Mouse (Mus musculus): ENCODE results near the gene Wdr72. TPM values are rescaled to one million over a fixed set of nuclear protein-coding genes. Genes with fewer than 3 reads are reported as not detected.
A peak's percentile ranks its signal among the peaks of the same experiment; 100 is the strongest.

The Wdr72 gene
- polyA plus RNA-seq (2015; fragmentation: Nextera tagmentation; extraction: Ambion mirVana): 1.3 and 1.4 TPM in 2 replicates

DNA sequence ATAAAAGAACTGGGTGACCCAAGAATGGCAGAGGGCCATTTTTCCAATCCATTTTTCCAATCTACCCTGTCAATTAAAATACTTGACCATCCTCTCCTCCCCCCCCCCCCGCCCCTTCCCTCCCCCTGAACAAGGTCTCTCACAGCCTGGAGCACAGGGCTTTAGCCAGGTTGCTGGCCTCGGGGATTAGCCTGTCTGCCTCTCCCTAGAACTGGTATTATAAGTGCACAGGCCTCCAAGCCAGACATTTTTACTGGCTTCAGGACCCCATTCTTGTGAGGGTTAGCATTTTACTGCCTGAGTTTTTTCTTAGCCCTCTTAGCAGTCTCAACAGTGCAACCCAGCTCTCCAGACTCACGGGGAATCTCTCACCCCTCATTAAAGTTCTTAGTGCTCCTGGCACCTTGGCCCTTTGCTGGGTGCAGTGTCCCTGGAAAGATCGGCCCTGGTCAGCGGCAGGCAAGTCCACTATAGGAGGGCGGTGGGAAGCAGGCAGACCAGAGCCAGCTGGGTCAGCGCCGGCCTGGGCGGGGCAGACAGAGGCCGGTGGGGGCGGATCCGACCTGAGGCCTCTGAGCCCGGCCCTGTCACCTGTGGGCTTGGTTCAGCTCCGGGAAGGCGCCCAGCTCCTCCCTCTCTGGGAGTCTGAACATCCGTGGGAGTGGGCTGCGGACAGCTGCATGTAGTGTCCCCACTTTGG, at the start of gene Wdr72:
Gene Wdr72 (plus strand): TSS at position 596 of the 700 bp plus-strand sequence.
- Histone ChIP-seq H3K9me3 (replicated peaks) (no peaks in the 10 kb centered on the region), H3K27me3 (no peaks in the 10 kb centered on the region), H3K9ac (0 out of 2 replicates have a peak within 1 kb of the TSS, but pooled peaks have one; percentile 22), H3K4me2 (peak within 1 kb of the TSS; percentile 78), H3K4me1 (peaks cover 8% of the 10 kb centered on the region), H3K4me3 (replicated peaks) (peak within 1 kb of the TSS; percentile 45), H3K27ac (no peak within 1 kb of the TSS), H3K36me3 (no peaks in the 10 kb centered on the region)
- 1% methylated on average over 16 of the region's 17 CpGs for WGBS
- ATAC-seq (replicated peaks; ENCODE audit: low FRiP score): peak; percentile 92

DNA sequence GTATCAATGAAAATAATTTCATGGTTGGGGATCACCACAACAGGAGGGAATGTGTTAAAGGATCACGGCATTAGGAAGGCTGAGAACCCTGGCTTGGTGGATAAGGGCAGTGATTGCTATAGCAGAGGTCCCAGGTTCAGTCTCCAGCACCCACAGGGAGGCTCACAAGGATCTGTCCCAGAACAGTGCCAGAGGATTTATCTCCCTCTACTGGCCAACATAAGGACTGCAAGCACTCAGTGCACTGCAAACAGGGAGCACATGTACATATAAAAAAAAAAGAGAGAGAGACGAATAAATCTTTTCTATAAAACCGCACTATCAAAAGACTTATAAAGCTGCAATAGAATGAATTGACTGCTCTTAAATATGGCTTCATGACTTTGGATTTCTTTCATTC, 43.9 kb upstream of the Wdr72 start:
- no peak for ATAC-seq (replicated peaks; ENCODE audit: low FRiP score)
- Histone ChIP-seq H3K27ac (no peak overlapping the region), H3K9me3 (replicated peaks) (no peaks in the 10 kb centered on the region), H3K27me3 (no peaks in the 10 kb centered on the region), H3K36me3 (no peaks in the 10 kb centered on the region), H3K4me1 (no peaks in the 10 kb centered on the region), H3K4me2 (no peak overlapping the region), H3K4me3 (replicated peaks) (no peak overlapping the region), H3K9ac (no peak overlapping the region)
- 82% methylated on average over 3 of the region's 3 CpGs for WGBS

- no peak overlapping the region for H3K27ac ChIP-seq
- no peaks in the 10 kb centered on the region for H3K9me3 ChIP-seq (replicated peaks)
- no peak for ATAC-seq (replicated peaks; ENCODE audit: low FRiP score)
- no peak overlapping the region for H3K4me2 ChIP-seq
- no peaks in the 10 kb centered on the region for H3K27me3 ChIP-seq
- H3K4me3 ChIP-seq (replicated peaks): no peak overlapping the region
- WGBS: 65% methylated on average over 10 of the region's 10 CpGs
- no peaks in the 10 kb centered on the region for H3K4me1 ChIP-seq
- H3K36me3 ChIP-seq: no peaks in the 10 kb centered on the region
- no peak overlapping the region for H3K9ac ChIP-seq
These were observed 43.4 kb upstream of the Wdr72 start for GRCm38 (mm10) chr9:74066766-74067165.

DNA sequence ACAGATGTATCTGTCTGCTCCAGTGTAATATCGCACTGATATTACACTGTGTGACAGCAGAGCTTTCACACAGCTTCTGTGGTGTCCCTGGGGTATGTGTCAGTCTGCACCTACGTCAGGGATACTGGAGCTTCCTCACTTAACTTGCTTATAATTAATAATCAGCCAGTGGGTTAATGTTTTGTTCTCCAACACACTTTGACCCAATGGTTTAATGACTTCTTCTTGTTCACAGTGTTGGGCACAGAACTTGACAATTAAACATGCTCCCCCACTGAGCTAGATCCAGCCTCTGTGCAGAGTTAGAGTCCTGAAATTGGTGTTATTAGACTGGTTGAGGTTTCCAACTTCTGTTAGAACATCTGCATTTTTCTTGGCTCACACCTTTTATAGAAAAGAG, 34.2 kb upstream of the Wdr72 start:
- Histone ChIP-seq H3K9me3 (replicated peaks) (no peaks in the 10 kb centered on the region), H3K4me2 (no peak overlapping the region), H3K27me3 (no peaks in the 10 kb centered on the region), H3K9ac (no peak overlapping the region), H3K27ac (no peak overlapping the region), H3K4me3 (replicated peaks) (no peak overlapping the region), H3K4me1 (no peaks in the 10 kb centered on the region), H3K36me3 (no peaks in the 10 kb centered on the region)
- ATAC-seq (replicated peaks; ENCODE audit: low FRiP score): no peak
- WGBS: 75% methylated on average over 2 of the region's 2 CpGs

- Histone ChIP-seq H3K36me3 (no peaks in the 10 kb centered on the region), H3K27ac (no peak overlapping the region), H3K4me1 (no peaks in the 10 kb centered on the region), H3K27me3 (no peaks in the 10 kb centered on the region), H3K9me3 (replicated peaks) (no peaks in the 10 kb centered on the region), H3K4me2 (no peak overlapping the region), H3K9ac (no peak overlapping the region), H3K4me3 (replicated peaks) (no peak overlapping the region)
- ATAC-seq (replicated peaks; ENCODE audit: low FRiP score): no peak
These were observed 31.7 kb upstream of the Wdr72 start for GRCm38 (mm10) chr9:74078458-74078857.

DNA sequence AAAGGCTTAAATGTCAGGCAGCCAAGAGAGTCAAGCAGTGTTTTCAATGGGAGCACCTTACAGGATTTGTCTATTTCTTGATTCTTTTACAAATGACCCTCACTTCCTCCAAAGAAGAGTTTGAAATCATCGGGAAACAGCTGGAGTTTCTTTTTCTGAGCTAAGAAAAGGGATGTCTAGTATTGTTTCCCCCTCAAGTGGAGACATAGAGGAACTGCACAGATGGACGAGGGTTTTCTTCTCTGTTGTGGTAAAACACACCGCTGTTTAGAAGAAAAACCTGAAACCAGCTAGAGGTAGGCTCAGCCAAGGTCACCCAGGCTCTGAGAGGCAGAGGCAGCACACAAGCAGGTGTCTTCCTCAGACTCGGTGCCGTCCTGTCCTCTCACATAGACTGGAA, 29.9 kb upstream of the Wdr72 start:
- no peak; the same call in 1 of the 2 replicates for ATAC-seq (replicated peaks; ENCODE audit: low FRiP score)
- Histone ChIP-seq H3K27ac (no peak overlapping the region), H3K9ac (no peak overlapping the region), H3K4me2 (peak overlapping the region; percentile 28; the same call in 1 of the 2 replicates), H3K4me3 (replicated peaks) (no peak overlapping the region), H3K4me1 (no peaks in the 10 kb centered on the region), H3K36me3 (no peaks in the 10 kb centered on the region), H3K9me3 (replicated peaks) (no peaks in the 10 kb centered on the region), H3K27me3 (no peaks in the 10 kb centered on the region)
- 39% methylated on average over 5 of the region's 5 CpGs for WGBS

- Histone ChIP-seq H3K4me3 (replicated peaks) (no peak overlapping the region), H3K27me3 (no peaks in the 10 kb centered on the region), H3K9me3 (replicated peaks) (no peaks in the 10 kb centered on the region), H3K9ac (no peak overlapping the region), H3K4me2 (no peak overlapping the region), H3K36me3 (no peaks in the 10 kb centered on the region), H3K4me1 (no peaks in the 10 kb centered on the region), H3K27ac (no peak overlapping the region)
- no peak for ATAC-seq (replicated peaks; ENCODE audit: low FRiP score)
These were observed 8.6 kb upstream of the Wdr72 start for GRCm38 (mm10) chr9:74101591-74101990.

- ATAC-seq (replicated peaks; ENCODE audit: low FRiP score): no peak
- 88% methylated on average over 1 of the region's 1 CpGs for WGBS
These were observed 7.5 kb upstream of the Wdr72 start for GRCm38 (mm10) chr9:74102615-74103014.

GRCm38 (mm10) chr9:74110461-74110816, 283 bp downstream of the Wdr72 start:
- peak; percentile 60; the same call in 1 of the 2 replicates for ATAC-seq (replicated peaks; ENCODE audit: low FRiP score)
- H3K9ac ChIP-seq: 0 out of 2 replicates have a peak overlapping the region, but pooled peaks have one; percentile 22
- H3K36me3 ChIP-seq: no peaks in the 10 kb centered on the region
- WGBS: 0% methylated on average over 7 of the region's 7 CpGs
- H3K4me2 ChIP-seq: peak overlapping the region; percentile 78
- peaks cover 8% of the 10 kb centered on the region for H3K4me1 ChIP-seq
- H3K27me3 ChIP-seq: no peaks in the 10 kb centered on the region
- H3K9me3 ChIP-seq (replicated peaks): no peaks in the 10 kb centered on the region
- no peak overlapping the region for H3K27ac ChIP-seq
- peak overlapping the region; percentile 45 for H3K4me3 ChIP-seq (replicated peaks)

More at GRCm38 (mm10) chr9:74102615-74103014, 7.5 kb upstream of the Wdr72 start:
- Histone ChIP-seq H3K27me3 (no peaks in the 10 kb centered on the region), H3K9me3 (replicated peaks) (no peaks in the 10 kb centered on the region), H3K27ac (no peak overlapping the region), H3K9ac (no peak overlapping the region), H3K4me1 (no peaks in the 10 kb centered on the region), H3K36me3 (no peaks in the 10 kb centered on the region), H3K4me2 (no peak overlapping the region), H3K4me3 (replicated peaks) (no peak overlapping the region)

DNA sequence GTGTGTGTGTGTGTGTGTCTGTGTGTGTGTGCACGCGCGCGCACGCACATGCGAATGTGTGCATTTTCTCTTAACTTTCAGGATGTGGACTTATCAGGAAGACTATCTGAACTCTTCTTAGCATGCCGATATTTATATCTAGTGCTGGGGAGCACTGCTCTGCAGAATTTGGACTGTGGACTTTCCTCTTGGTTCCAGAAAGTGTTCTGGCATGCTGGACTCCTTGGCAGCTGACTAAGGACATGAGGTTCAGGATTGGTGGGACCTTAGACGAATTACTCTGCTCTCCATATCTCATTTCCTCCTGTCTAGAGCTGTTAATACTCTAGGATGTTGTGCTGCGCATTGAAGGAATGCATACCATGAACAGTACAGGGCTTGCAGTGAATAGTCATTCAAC, 2.4 kb downstream of the Wdr72 start:
- ATAC-seq (replicated peaks; ENCODE audit: low FRiP score): no peak
- Histone ChIP-seq H3K27ac (no peak overlapping the region), H3K4me1 (peaks cover 8% of the 10 kb centered on the region), H3K4me2 (no peak overlapping the region), H3K4me3 (replicated peaks) (no peak overlapping the region), H3K9ac (no peak overlapping the region), H3K9me3 (replicated peaks) (no peaks in the 10 kb centered on the region), H3K27me3 (no peaks in the 10 kb centered on the region), H3K36me3 (no peaks in the 10 kb centered on the region)
- WGBS: 92% methylated on average over 9 of the region's 9 CpGs

DNA sequence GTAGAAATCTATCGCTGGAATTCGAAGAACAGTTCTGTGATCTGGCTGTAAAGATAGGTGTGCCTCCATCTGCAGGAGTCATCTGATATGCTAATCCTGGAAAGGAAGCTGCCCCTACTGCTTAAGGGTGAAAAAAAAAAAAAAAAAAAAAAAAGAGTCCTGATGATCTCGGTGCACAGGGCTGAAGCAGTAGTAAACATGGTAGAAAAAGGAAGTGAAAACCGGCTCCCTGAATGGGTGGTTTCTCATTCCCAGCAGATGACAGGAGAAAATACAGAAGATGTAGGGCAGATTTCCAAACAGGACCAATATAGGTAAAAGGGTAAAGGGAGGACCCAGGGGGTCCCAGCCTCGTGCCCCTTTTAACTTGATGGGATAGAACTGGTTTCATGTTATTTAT, 16.1 kb downstream of the Wdr72 start:
- no peak overlapping the region for H3K4me2 ChIP-seq
- WGBS: 54% methylated on average over 5 of the region's 5 CpGs
- no peaks in the 10 kb centered on the region for H3K9me3 ChIP-seq (replicated peaks)
- no peak overlapping the region for H3K4me3 ChIP-seq (replicated peaks)
- no peak for ATAC-seq (replicated peaks; ENCODE audit: low FRiP score)
- H3K4me1 ChIP-seq: no peaks in the 10 kb centered on the region
- H3K27ac ChIP-seq: no peak overlapping the region
- H3K27me3 ChIP-seq: no peaks in the 10 kb centered on the region
- H3K9ac ChIP-seq: no peak overlapping the region
- H3K36me3 ChIP-seq: no peaks in the 10 kb centered on the region

GRCm38 (mm10) chr9:74134010-74134409, 23.9 kb downstream of the Wdr72 start:
- 81% methylated on average over 2 of the region's 2 CpGs for WGBS
- no peaks in the 10 kb centered on the region for H3K4me1 ChIP-seq
- H3K4me2 ChIP-seq: no peak overlapping the region
- no peak for ATAC-seq (replicated peaks; ENCODE audit: low FRiP score)
- H3K4me3 ChIP-seq (replicated peaks): no peak overlapping the region
- H3K27ac ChIP-seq: no peak overlapping the region
- H3K27me3 ChIP-seq: no peaks in the 10 kb centered on the region
- no peak overlapping the region for H3K9ac ChIP-seq
- H3K36me3 ChIP-seq: no peaks in the 10 kb centered on the region
- no peaks in the 10 kb centered on the region for H3K9me3 ChIP-seq (replicated peaks)

DNA sequence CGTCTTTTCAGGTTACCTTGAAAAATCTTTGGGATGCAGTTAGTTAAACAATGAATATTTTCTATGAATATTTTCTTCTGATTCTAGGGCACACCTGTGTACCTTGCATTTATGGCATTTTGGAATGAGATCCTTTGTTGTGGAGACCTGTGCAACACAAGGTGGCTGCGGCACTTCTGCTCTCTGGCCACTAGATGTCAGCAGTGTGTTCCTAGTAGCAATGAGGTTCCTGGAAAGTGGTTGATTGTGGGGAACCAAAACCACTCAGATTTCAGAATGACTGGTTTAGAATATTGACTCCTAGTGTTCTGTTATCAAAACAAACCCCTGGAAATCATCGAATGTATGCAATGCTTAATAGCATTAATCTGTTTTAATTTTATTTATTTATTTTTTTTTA, 31.7 kb downstream of the Wdr72 start:
- Histone ChIP-seq H3K27me3 (0 out of 2 replicates have a peak, but pooled peaks cover 4% of the 10 kb centered on the region), H3K4me3 (replicated peaks) (no peak overlapping the region), H3K36me3 (no peaks in the 10 kb centered on the region), H3K4me2 (no peak overlapping the region), H3K9me3 (replicated peaks) (no peaks in the 10 kb centered on the region), H3K4me1 (no peaks in the 10 kb centered on the region), H3K9ac (no peak overlapping the region), H3K27ac (no peak overlapping the region)
- 10% methylated on average over 3 of the region's 3 CpGs for WGBS
- 0 out of 2 replicates have a peak, but pooled peaks have one; percentile 43 for ATAC-seq (replicated peaks; ENCODE audit: low FRiP score)

Measured in kidney, embryonic 15.5 days (tissue).